Mouse (Mus musculus) stomach, embryonic 16.5 days (tissue): ENCODE results near the gene Tmem213. TPM values are rescaled to one million over a fixed set of nuclear protein-coding genes. Genes with fewer than 3 reads are reported as not detected.

Experiments used
- ATAC-seq: fragments of 200-750 bp; cut with Nextera tagmentation; 2 replicates; pipeline ENCODE4 v1.8.0; 2017; ENCODE audit warnings: moderate number of reproducible peaks, moderate TSS enrichment; ENCODE audit not compliant: insufficient read depth, low FRiP score
- H3K27ac ChIP-seq: fragments of 300-500 bp; sonication (generic); 2 replicates; pipeline ENCODE4 v1.5.1; 2014; ENCODE audit warnings: low read length
- H3K27me3 ChIP-seq: fragments of 300-500 bp; sonication (generic); 2 replicates; pipeline ENCODE4 v1.6.1; 2014; ENCODE audit warnings: low read length, control low read depth, mixed read lengths; ENCODE audit not compliant: control insufficient read depth, insufficient read depth
- H3K36me3 ChIP-seq: fragments of 300-500 bp; sonication (generic); 2 replicates; pipeline ENCODE4 v1.6.1; 2014; ENCODE audit warnings: low read length; ENCODE audit not compliant: control insufficient read depth, insufficient read depth
- H3K4me1 ChIP-seq: fragments of 300-500 bp; sonication (generic); 2 replicates; pipeline ENCODE4 v1.6.1; 2014; ENCODE audit warnings: low read length, control low read depth, mixed read lengths; ENCODE audit not compliant: control insufficient read depth, insufficient read depth
- H3K4me2 ChIP-seq: fragments of 300-500 bp; sonication (generic); 2 replicates; pipeline ENCODE4 v1.6.1; 2014; ENCODE audit warnings: low read depth, low read length, mixed read lengths
- H3K4me3 ChIP-seq: fragments of 300-500 bp; sonication (generic); replicated peaks from 2 replicates; pipeline ENCODE4 v1.5.1; 2014; ENCODE audit warnings: mild to moderate bottlenecking, low read length
- H3K9ac ChIP-seq: fragments of 300-500 bp; sonication (generic); 2 replicates; pipeline ENCODE4 v1.6.1; 2014; ENCODE audit warnings: low read length
- H3K9me3 ChIP-seq: fragments of 300-500 bp; sonication (generic); replicated peaks from 2 replicates; pipeline ENCODE4 v1.6.1; 2016; ENCODE audit warnings: low read length, control low read depth; ENCODE audit not compliant: control insufficient read depth
- WGBS: fragments of 180-500 bp; shearing (Covaris S2); extraction: QIAGEN DNeasy Blood & Tissue Kit; methylation state at CpG from one replicate; pipeline ENCODE4 v1.1.7; 2014; 5-methylcytosine and 5-hydroxymethylcytosine counted together
- polyA plus RNA-seq: library from polyadenylated mRNA; unstranded; fragments of >200 nt; fragmentation: Nextera tagmentation; extraction: Ambion mirVana; gene quantifications from 2 replicates; pipeline ENCODE4 v1.2.1, GENCODE M21; 2015

Tmem213 gene
- polyA plus RNA-seq, 1 experiment from 2014 or later = 2.9 TPM

GRCm38 (mm10) chr6:38124207-38124835, 15.3 kb downstream of the Tmem213 start, which contains the start of gene Atp6v0a4:
Atp6v0a4 (minus strand) TSS chr6:38124586.
- 81% methylated on average over 7 of the region's 7 CpGs for WGBS
- H3K27ac ChIP-seq = no peak within 1 kb of the TSS
- no peak for ATAC-seq
- H3K9ac ChIP-seq = no peak within 1 kb of the TSS
- H3K4me1 ChIP-seq = no peaks in the 10 kb centered on the region; the same call in none of the 2 replicates
- no peaks in the 10 kb centered on the region for H3K9me3 ChIP-seq
- H3K36me3 ChIP-seq = no peaks in the 10 kb centered on the region
- H3K27me3 ChIP-seq = no peaks in the 10 kb centered on the region
- H3K4me3 ChIP-seq = no peak within 1 kb of the TSS
- H3K4me2 ChIP-seq = no peak within 1 kb of the TSS

- no peaks in the 10 kb centered on the region; the same call in 1 of the 2 replicates for H3K36me3 ChIP-seq
- H3K9ac ChIP-seq = no peak overlapping the region
- no peaks in the 10 kb centered on the region; the same call in none of the 2 replicates for H3K4me1 ChIP-seq
- no peaks in the 10 kb centered on the region for H3K27me3 ChIP-seq
- no peak overlapping the region for H3K4me2 ChIP-seq
- H3K4me3 ChIP-seq = no peak overlapping the region
- 92% methylated on average over 5 of the region's 5 CpGs for whole genome bisulfite sequencing
- H3K9me3 ChIP-seq = no peaks in the 10 kb centered on the region
- no peak overlapping the region for H3K27ac ChIP-seq
- no peak for ATAC-seq
Measured at GRCm38 (mm10) chr6:38124882-38125281, 15.8 kb downstream of the Tmem213 start.

GRCm38 (mm10) chr6:38125462-38125861, 16.4 kb downstream of the Tmem213 start:
- Histone ChIP-seq H3K9me3 (no peaks in the 10 kb centered on the region), H3K9ac (no peak overlapping the region), H3K4me3 (no peak overlapping the region), H3K4me2 (no peak overlapping the region), H3K27me3 (no peaks in the 10 kb centered on the region), H3K36me3 (no peaks in the 10 kb centered on the region; the same call in 1 of the 2 replicates), H3K27ac (no peak overlapping the region), H3K4me1 (no peaks in the 10 kb centered on the region; the same call in none of the 2 replicates)
- ATAC-seq = no peak
- 89% methylated on average over 3 of the region's 3 CpGs for WGBS

- H3K4me1 ChIP-seq = 0 out of 2 replicates have a peak, but pooled peaks cover 2% of the 10 kb centered on the region
- no peak overlapping the region for H3K4me2 ChIP-seq
- no peak overlapping the region for H3K4me3 ChIP-seq
- H3K9me3 ChIP-seq = no peaks in the 10 kb centered on the region
- H3K36me3 ChIP-seq = no peaks in the 10 kb centered on the region; the same call in 1 of the 2 replicates
- 88% methylated on average over 14 of the region's 14 CpGs for WGBS
- H3K9ac ChIP-seq = no peak overlapping the region
- H3K27me3 ChIP-seq = no peaks in the 10 kb centered on the region
- H3K27ac ChIP-seq = no peak overlapping the region
- no peak for ATAC-seq
Measured at GRCm38 (mm10) chr6:38128115-38128514, 19.1 kb downstream of the Tmem213 start.

DNA sequence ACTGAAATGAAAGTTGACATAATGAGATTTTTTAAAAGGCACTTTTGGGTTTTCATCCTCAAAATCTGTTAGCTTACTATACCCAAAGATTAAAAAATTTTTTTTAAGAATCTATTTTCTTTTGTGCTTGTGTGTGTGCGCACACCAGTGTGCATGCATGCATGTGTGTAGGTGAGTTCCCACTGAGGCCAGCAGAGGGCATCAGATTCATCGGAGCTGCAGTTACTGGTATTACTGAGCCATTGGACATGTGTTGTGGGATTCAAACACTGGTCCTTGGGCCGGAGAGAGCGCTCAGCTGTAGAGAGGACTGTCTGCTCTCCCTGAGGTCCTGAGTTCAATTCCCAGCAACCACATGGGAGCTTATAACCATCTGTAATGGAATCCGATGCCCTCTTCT, 20.8 kb downstream of the Tmem213 start:
- H3K27ac ChIP-seq = no peak overlapping the region
- H3K4me1 ChIP-seq = 0 out of 2 replicates have a peak, but pooled peaks cover 2% of the 10 kb centered on the region
- no peak for ATAC-seq
- no peaks in the 10 kb centered on the region for H3K9me3 ChIP-seq
- no peak overlapping the region for H3K4me2 ChIP-seq
- no peak overlapping the region for H3K9ac ChIP-seq
- no peaks in the 10 kb centered on the region; the same call in 1 of the 2 replicates for H3K36me3 ChIP-seq
- no peaks in the 10 kb centered on the region for H3K27me3 ChIP-seq
- no peak overlapping the region for H3K4me3 ChIP-seq
- 96% methylated on average over 5 of the region's 5 CpGs for WGBS

GRCm38 (mm10) chr6:38131801-38132231, 22.8 kb downstream of the Tmem213 start:
- no peaks in the 10 kb centered on the region for H3K9me3 ChIP-seq
- 49% methylated on average over 4 of the region's 4 CpGs for WGBS
- no peak overlapping the region for H3K4me3 ChIP-seq
- H3K4me1 ChIP-seq = 0 out of 2 replicates have a peak, but pooled peaks cover 2% of the 10 kb centered on the region
- H3K36me3 ChIP-seq = no peaks in the 10 kb centered on the region; the same call in 1 of the 2 replicates
- no peaks in the 10 kb centered on the region for H3K27me3 ChIP-seq
- 0 out of 2 replicates have a peak overlapping the region, but pooled peaks have one; percentile 29 for H3K27ac ChIP-seq
- H3K9ac ChIP-seq = no peak overlapping the region
- no peak overlapping the region for H3K4me2 ChIP-seq
- peak; percentile 62; the same call in 1 of the 2 replicates for ATAC-seq

DNA sequence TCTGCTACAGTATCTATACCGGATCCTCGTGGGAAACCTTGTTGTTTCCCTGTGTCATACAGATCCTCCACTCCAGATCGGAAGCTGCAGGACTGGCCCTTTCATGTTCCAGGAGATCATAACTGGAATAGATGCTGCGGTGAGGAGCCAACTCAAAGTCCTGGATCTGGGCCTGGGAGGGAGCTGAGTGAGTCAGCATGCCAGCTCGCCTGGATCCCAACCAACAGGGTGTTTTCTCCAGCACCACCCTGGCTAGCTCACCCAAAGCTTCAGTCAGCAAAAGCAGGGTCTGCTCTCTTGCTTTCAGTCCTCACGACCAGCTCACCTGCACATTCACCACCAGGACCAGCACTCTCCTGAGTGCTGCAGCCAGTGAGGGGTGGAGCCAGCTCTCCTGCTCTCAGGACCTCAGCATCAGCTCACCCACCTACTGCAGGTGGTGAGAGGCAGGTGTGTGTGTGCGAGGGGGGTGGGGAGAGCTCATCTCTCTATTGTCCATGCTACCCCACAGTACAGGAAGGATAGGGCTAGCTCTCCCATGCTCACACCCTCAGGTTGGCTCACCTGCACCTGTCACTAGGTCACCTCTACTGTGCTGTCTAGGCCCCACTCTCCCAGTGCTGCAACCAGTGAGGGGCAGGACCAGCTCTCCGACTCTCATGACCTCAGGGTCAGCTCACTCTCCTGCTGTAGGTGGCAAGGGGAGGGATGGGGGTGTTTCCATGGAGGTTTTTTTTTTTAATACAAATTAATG, 25.9 kb downstream of the Tmem213 start:
- WGBS = 78% methylated on average over 8 of the region's 8 CpGs
- Histone ChIP-seq H3K36me3 (no peaks in the 10 kb centered on the region; the same call in 1 of the 2 replicates), H3K4me1 (0 out of 2 replicates have a peak, but pooled peaks cover 2% of the 10 kb centered on the region), H3K4me2 (no peak overlapping the region), H3K27me3 (no peaks in the 10 kb centered on the region), H3K4me3 (no peak overlapping the region), H3K27ac (no peak overlapping the region), H3K9ac (no peak overlapping the region), H3K9me3 (no peaks in the 10 kb centered on the region)
- peak; percentile 58; the same call in 1 of the 2 replicates for ATAC-seq

GRCm38 (mm10) chr6:38139086-38139485, 30.0 kb downstream of the Tmem213 start:
- 75% methylated on average over 3 of the region's 3 CpGs for WGBS
- Histone ChIP-seq H3K9ac (no peak overlapping the region), H3K27ac (no peak overlapping the region), H3K27me3 (no peaks in the 10 kb centered on the region), H3K4me2 (no peak overlapping the region), H3K36me3 (no peaks in the 10 kb centered on the region), H3K4me1 (peaks cover 4% of the 10 kb centered on the region; the same call in 1 of the 2 replicates), H3K9me3 (no peaks in the 10 kb centered on the region), H3K4me3 (no peak overlapping the region)
- ATAC-seq = no peak

GRCm38 (mm10) chr6:38140402-38140801, 31.3 kb downstream of the Tmem213 start:
- no peaks in the 10 kb centered on the region for H3K9me3 ChIP-seq
- H3K4me3 ChIP-seq = no peak overlapping the region
- no peak overlapping the region for H3K4me2 ChIP-seq
- WGBS = 93% methylated on average over 9 of the region's 9 CpGs
- H3K36me3 ChIP-seq = no peaks in the 10 kb centered on the region
- no peak overlapping the region for H3K9ac ChIP-seq
- H3K27me3 ChIP-seq = no peaks in the 10 kb centered on the region
- no peak for ATAC-seq
- peaks cover 14% of the 10 kb centered on the region; the same call in 1 of the 2 replicates for H3K4me1 ChIP-seq
- no peak overlapping the region for H3K27ac ChIP-seq
